Mouse (Mus musculus): ENCODE measurements around the gene Wwox.

DNA sequence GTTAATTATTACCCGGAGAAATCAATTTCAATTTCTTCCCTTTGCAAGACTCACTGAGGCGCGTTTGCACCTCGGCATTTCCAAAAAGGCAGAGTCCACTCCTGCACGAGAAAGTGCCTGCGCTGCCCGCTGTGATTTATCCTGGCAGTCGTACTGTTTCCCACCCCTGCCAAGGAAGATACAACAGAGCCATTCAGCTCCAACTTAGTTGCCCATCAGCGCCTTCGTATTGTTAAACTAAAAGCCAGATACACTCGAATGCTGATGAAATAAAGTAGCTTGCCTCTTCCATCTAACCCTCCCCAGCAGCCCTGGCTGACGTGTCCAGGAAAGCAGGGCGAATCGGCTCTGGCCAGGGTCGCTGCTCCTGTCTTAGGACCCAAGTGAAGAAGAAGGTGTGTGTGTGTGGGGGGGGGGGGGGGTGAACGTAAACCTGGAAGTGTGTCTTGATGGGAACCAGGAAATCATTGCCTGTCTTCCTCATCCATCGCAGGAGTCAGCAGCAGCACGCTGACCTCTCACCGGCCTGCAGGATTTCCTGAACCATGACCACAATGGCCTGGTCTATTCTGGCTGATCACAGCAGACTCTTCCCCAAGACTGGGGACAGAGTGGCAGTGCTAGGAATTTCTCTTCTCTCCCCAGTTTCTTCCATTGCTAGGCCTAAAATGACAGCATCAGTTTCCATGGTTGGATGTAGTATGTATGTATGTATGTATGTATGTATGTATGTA is 154.1 kb downstream of the Wwox start:
- TF ChIP-seq CTCF (IDR thresholded peaks at IDR 0.05), result no peak
- no peak for TF ChIP-seq EP300 (IDR thresholded peaks at IDR 0.05)

All from lung, postnatal 0 days (tissue).